Mouse (Mus musculus) heart, postnatal 36 days (tissue): Measurements from ENCODE around the gene Btbd6. TPM values are rescaled to one million over a fixed set of nuclear protein-coding genes. Genes with fewer than 3 reads are reported as not detected.

Experiments used
- DNase-seq, 2 experiments: peaks; one replicate each; pipeline ENCODE4 v3.0.0; 2021 to 2022
- intact Hi-C: fragments of 180-260 bp; cut with DNase I; formaldehyde crosslinking; loops from one replicate; pipeline ENCODE4 v1.15.1; 2025
- total RNA-seq, 2 experiments: library from RNA; stranded (reverse); gene quantifications; 2 replicates each; pipeline ENCODE4 v1.2.3; 2021

Gene Btbd6
- total RNA-seq, 2 experiments from 2014 or later, result 24.3 to 24.7 TPM

GRCm38 (mm10) chr12:112952433-112952832 is 23.8 kb upstream of the Btbd6 start:
- intact Hi-C loops, result loop anchor here (5.0 kb wide), 1 partner anchor 200 kb away; no protein-coding TSS in a partner anchor
- peak; percentile 57 to 68 for DNase-seq

- intact Hi-C loops, result loop anchor here (5.0 kb wide), 1 partner anchor 199 kb away; no protein-coding TSS in a partner anchor
- no peak for DNase-seq
Observed at GRCm38 (mm10) chr12:112952926-112953565, 23.2 kb upstream of the Btbd6 start.

- DNase-seq, result peak; percentile 81 to 85
- intact Hi-C loops, result loop anchor here (1.0 to 5.0 kb wide), 3 partner anchors 89 to 147 kb away; partner anchors contain the start of gene Tex22
Observed at GRCm38 (mm10) chr12:112955800-112956199, 20.5 kb upstream of the Btbd6 start.

GRCm38 (mm10) chr12:112958303-112958702 is 18.0 kb upstream of the Btbd6 start:
- intact Hi-C loops, result loop anchor here (5.0 kb wide), 1 partner anchor 144 kb away; no protein-coding TSS in a partner anchor
- DNase-seq, result peak; percentile 46 to 62

- intact Hi-C loops, result loop anchor here (5.0 kb wide), 1 partner anchor 143 kb away; no protein-coding TSS in a partner anchor
- no peak for DNase-seq
Observed at GRCm38 (mm10) chr12:112959421-112959820, 16.9 kb upstream of the Btbd6 start.

- intact Hi-C loops, result no loop called here
- DNase-seq, result peak; percentile 46 to 58
Observed at GRCm38 (mm10) chr12:112961428-112961827, 14.9 kb upstream of the Btbd6 start.

- intact Hi-C loops, result no loop called here
- DNase-seq, result no peak
Observed at GRCm38 (mm10) chr12:112961872-112962271, 14.4 kb upstream of the Btbd6 start.

GRCm38 (mm10) chr12:112965783-112966182 is 10.5 kb upstream of the Btbd6 start:
- intact Hi-C loops, result no loop called here

GRCm38 (mm10) chr12:112968943-112969342 is 7.3 kb upstream of the Btbd6 start:
- no peak for DNase-seq
- intact Hi-C loops, result no loop called here

More at GRCm38 (mm10) chr12:112965783-112966182, 10.5 kb upstream of the Btbd6 start:
- DNase-seq, result no peak

- no peak for DNase-seq
Observed at GRCm38 (mm10) chr12:112969616-112970015, 6.7 kb upstream of the Btbd6 start.

GRCm38 (mm10) chr12:112974736-112975135 is 1.5 kb upstream of the Btbd6 start:
- intact Hi-C loops, result no loop called here
- DNase-seq, result no peak

More at GRCm38 (mm10) chr12:112969616-112970015, 6.7 kb upstream of the Btbd6 start:
- intact Hi-C loops, result no loop called here

GRCm38 (mm10) chr12:112977156-112977555 is 874 bp downstream of the Btbd6 start:
- intact Hi-C loops, result loop anchor here (2.0 kb wide), 1 partner anchor 22 kb away; no protein-coding TSS in a partner anchor
- no peak for DNase-seq

- intact Hi-C loops, result no loop called here
- no peak for DNase-seq
Observed at GRCm38 (mm10) chr12:112982031-112982430, 5.7 kb downstream of the Btbd6 start.

- intact Hi-C loops, result no loop called here
- no peak for DNase-seq
Observed at GRCm38 (mm10) chr12:112985346-112985745, 9.1 kb downstream of the Btbd6 start.

- DNase-seq, result peak in 1 of 2 experiments; percentile 61
- intact Hi-C loops, result no loop called here
Observed at GRCm38 (mm10) chr12:112987877-112988276, 11.6 kb downstream of the Btbd6 start.

GRCm38 (mm10) chr12:112990706-112991405 is 14.6 kb downstream of the Btbd6 start:
- no peak for DNase-seq
- intact Hi-C loops, result no loop called here

GRCm38 (mm10) chr12:112991444-112991843 is 15.2 kb downstream of the Btbd6 start:
- DNase-seq, result no peak
- intact Hi-C loops, result no loop called here

- intact Hi-C loops, result no loop called here
- DNase-seq, result no peak
Observed at GRCm38 (mm10) chr12:112994153-112994552, 17.9 kb downstream of the Btbd6 start.

GRCm38 (mm10) chr12:112999569-113000293 is 23.4 kb downstream of the Btbd6 start:
- intact Hi-C loops, result loop anchor here (2.0 to 5.0 kb wide), 3 partner anchors 23 to 103 kb away; partner anchors contain the start of gene Btbd6
- no peak for DNase-seq

GRCm38 (mm10) chr12:113000294-113001132 is 24.2 kb downstream of the Btbd6 start, which contains the start of gene Brf1:
Gene Brf1 (minus strand): TSS chr12:113000704.
- intact Hi-C loops, result loop anchor here (1.0 to 5.0 kb wide), 2 partner anchors 13 to 102 kb away; no protein-coding TSS in a partner anchor
- DNase-seq, result peak; percentile 95
